Mouse (Mus musculus) ES-Bruce4 (cell line): Measurements from ENCODE around the gene Pih1d2. TPM values are rescaled to one million over a fixed set of nuclear protein-coding genes. Genes with fewer than 3 reads are reported as not detected.

Experiments used
- H3K27ac ChIP-seq: 2 replicates; pipeline ENCODE4 v1.5.1; 2012; ENCODE audit warnings: low read length, inconsistent platforms; ENCODE audit not compliant: insufficient read depth
- H3K27me3 ChIP-seq: 2 replicates; pipeline ENCODE4 v1.6.1; 2012; ENCODE audit warnings: mild to moderate bottlenecking, low read length, inconsistent platforms; ENCODE audit not compliant: control insufficient read depth, poor library complexity, insufficient read depth, severe bottlenecking
- H3K36me3 ChIP-seq: 2 replicates; pipeline ENCODE4 v1.6.1; 2012; ENCODE audit warnings: inconsistent platforms, mild to moderate bottlenecking, low read length, moderate library complexity; ENCODE audit not compliant: control insufficient read depth, poor library complexity, insufficient read depth, severe bottlenecking
- H3K4me1 ChIP-seq: one replicate; pipeline ENCODE4 v1.8.1; 2011; ENCODE audit warnings: low read length; ENCODE audit not compliant: control insufficient read depth, insufficient read depth
- H3K4me3 ChIP-seq: 2 replicates; pipeline ENCODE4 v1.5.1; 2011; ENCODE audit warnings: low read depth, mild to moderate bottlenecking, low read length
- H3K9ac ChIP-seq: 2 replicates; pipeline ENCODE4 v1.6.1; 2012; ENCODE audit warnings: low read depth, mild to moderate bottlenecking, inconsistent platforms; ENCODE audit not compliant: poor library complexity, severe bottlenecking
- H3K9me3 ChIP-seq: replicated peaks from 2 replicates; pipeline ENCODE4 v1.6.1; 2012; ENCODE audit warnings: mild to moderate bottlenecking, low read length, inconsistent platforms; ENCODE audit not compliant: control insufficient read depth, poor library complexity, insufficient read depth, severe bottlenecking
- CTCF ChIP-seq: IDR thresholded peaks from one replicate; pipeline ENCODE4 v1.8.1; 2011; ENCODE audit warnings: low read depth, low read length
- EP300 ChIP-seq: IDR thresholded peaks from 2 replicates; pipeline ENCODE4 v1.6.1; 2011; ENCODE audit warnings: low read depth, low read length; ENCODE audit not compliant: insufficient read depth
- POLR2A ChIP-seq: IDR thresholded peaks from one replicate; pipeline ENCODE4 v1.8.1; 2011; ENCODE audit warnings: low read length; ENCODE audit not compliant: insufficient read depth
- polyA plus RNA-seq: library from polyadenylated mRNA; stranded (reverse); fragments of >200 nt; gene quantifications from 2 replicates; pipeline ENCODE4 v1.2.4, GENCODE M21; 2011; ENCODE audit warnings: low read depth; ENCODE audit not compliant: missing spikeins, insufficient read depth, insufficient read length

Gene Pih1d2
- polyA plus RNA-seq, 1 experiment: 7.3 TPM

- no peak overlapping the region for H3K4me3 ChIP-seq
- H3K4me1 ChIP-seq: peaks cover 3% of the 10 kb centered on the region
- no peaks in the 10 kb centered on the region for H3K27me3 ChIP-seq
- H3K9me3 ChIP-seq: peaks cover 3% of the 10 kb centered on the region; the same call in 1 of the 2 replicates
- no peak overlapping the region for H3K27ac ChIP-seq
- TF ChIP-seq POLR2A: no peak
- no peak for TF ChIP-seq EP300
- TF ChIP-seq CTCF: no peak
- H3K36me3 ChIP-seq: peaks cover 6% of the 10 kb centered on the region
- H3K9ac ChIP-seq: no peak overlapping the region
Observed at GRCm38 (mm10) chr9:50634270-50634669, 17.1 kb downstream of the Pih1d2 start.

- no peak for TF ChIP-seq POLR2A
- TF ChIP-seq EP300: no peak
- no peak for TF ChIP-seq CTCF
- no peak overlapping the region for H3K27ac ChIP-seq
- peaks cover 2% of the 10 kb centered on the region for H3K4me1 ChIP-seq
- H3K9me3 ChIP-seq: no peaks in the 10 kb centered on the region
- H3K27me3 ChIP-seq: no peaks in the 10 kb centered on the region
- peaks cover 37% of the 10 kb centered on the region for H3K36me3 ChIP-seq
- no peak overlapping the region for H3K4me3 ChIP-seq
- no peak overlapping the region for H3K9ac ChIP-seq
Observed at GRCm38 (mm10) chr9:50646826-50647370, 29.8 kb downstream of the Pih1d2 start.

- Histone ChIP-seq H3K36me3 (peaks cover 24% of the 10 kb centered on the region), H3K27ac (no peak overlapping the region)
- TF ChIP-seq EP300 (no peak), POLR2A (no peak), CTCF (no peak)
Observed at GRCm38 (mm10) chr9:50650503-50650902, 33.4 kb downstream of the Pih1d2 start.

GRCm38 (mm10) chr9:50658391-50658790, 41.3 kb downstream of the Pih1d2 start:
- no peaks in the 10 kb centered on the region for H3K27me3 ChIP-seq
- TF ChIP-seq POLR2A: no peak
- no peak for TF ChIP-seq EP300
- no peak for TF ChIP-seq CTCF
- H3K27ac ChIP-seq: no peak overlapping the region
- H3K9ac ChIP-seq: peak overlapping the region; percentile 91
- no peaks in the 10 kb centered on the region for H3K4me1 ChIP-seq
- peaks cover 7% of the 10 kb centered on the region; the same call in 1 of the 2 replicates for H3K36me3 ChIP-seq
- H3K4me3 ChIP-seq: peak overlapping the region; percentile 98
- H3K9me3 ChIP-seq: no peaks in the 10 kb centered on the region

More at GRCm38 (mm10) chr9:50650503-50650902, 33.4 kb downstream of the Pih1d2 start:
- Histone ChIP-seq H3K4me3 (no peak overlapping the region), H3K27me3 (no peaks in the 10 kb centered on the region), H3K9ac (no peak overlapping the region), H3K9me3 (no peaks in the 10 kb centered on the region), H3K4me1 (peaks cover 2% of the 10 kb centered on the region)

GRCm38 (mm10) chr9:50658941-50659388, 41.8 kb downstream of the Pih1d2 start:
- H3K27ac ChIP-seq: no peak overlapping the region
- TF ChIP-seq EP300 (no peak), CTCF (no peak)
- H3K4me1 ChIP-seq: no peaks in the 10 kb centered on the region
- peak overlapping the region; percentile 91 for H3K9ac ChIP-seq
- peak overlapping the region; percentile 98 for H3K4me3 ChIP-seq
- H3K36me3 ChIP-seq: peaks cover 7% of the 10 kb centered on the region; the same call in 1 of the 2 replicates
- no peaks in the 10 kb centered on the region for H3K27me3 ChIP-seq
- H3K9me3 ChIP-seq: no peaks in the 10 kb centered on the region

- H3K4me3 ChIP-seq: peak within 1 kb of the TSS; percentile 98
- peaks cover 7% of the 10 kb centered on the region; the same call in 1 of the 2 replicates for H3K36me3 ChIP-seq
- TF ChIP-seq POLR2A (peak; percentile 17), CTCF (no peak), EP300 (peak; percentile 4; the same call in 1 of the 2 replicates)
- H3K9ac ChIP-seq: peak within 1 kb of the TSS; percentile 91
- no peaks in the 10 kb centered on the region for H3K4me1 ChIP-seq
- H3K27me3 ChIP-seq: no peaks in the 10 kb centered on the region
- peak within 1 kb of the TSS; percentile 29; the same call in 1 of the 2 replicates for H3K27ac ChIP-seq
- H3K9me3 ChIP-seq: no peaks in the 10 kb centered on the region
Observed at GRCm38 (mm10) chr9:50659392-50660217, 42.5 kb downstream of the Pih1d2 start, which contains the start of gene Dlat. Gene Dlat (minus strand): TSS chr9:50659780.
